Mouse (Mus musculus) heart, adult 9 months (tissue): ENCODE data around the gene Cap2.

Source experiments
- DNase-seq, 2 experiments: peaks; one replicate each; pipeline ENCODE4 v3.0.0; 2022; ENCODE audit warnings: low spot score in 2 of 2

The Cap2 gene

GRCm38 (mm10) chr13:46565913-46566312 lies 64.3 kb downstream of the Cap2 start:
- no peak for DNase-seq

GRCm38 (mm10) chr13:46569469-46569868 lies 67.8 kb downstream of the Cap2 start:
- no peak for DNase-seq

DNA sequence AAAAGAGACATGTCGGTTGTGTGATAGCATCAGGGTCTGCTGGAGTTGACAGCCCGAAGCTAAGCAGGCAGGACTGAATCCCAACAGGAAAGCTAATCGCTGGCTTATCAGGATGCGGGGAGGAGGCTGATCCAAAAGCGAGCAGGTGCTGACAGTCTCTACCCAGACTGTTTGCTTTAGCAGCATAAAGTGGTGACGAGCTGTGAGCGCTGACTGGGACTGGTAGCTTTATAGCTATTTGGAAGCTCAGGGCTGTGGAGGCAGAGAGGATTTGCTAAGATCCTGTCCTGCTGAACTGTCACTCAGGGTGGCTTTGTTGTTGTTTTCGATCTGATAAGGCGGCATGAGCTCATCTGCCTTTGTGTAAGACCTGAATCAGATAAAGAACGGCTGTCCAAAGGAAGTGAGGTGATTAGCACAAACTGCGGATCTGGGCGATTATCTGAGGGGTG lies 69.5 kb downstream of the Cap2 start:
- peak; percentile 27 to 35 for DNase-seq

DNA sequence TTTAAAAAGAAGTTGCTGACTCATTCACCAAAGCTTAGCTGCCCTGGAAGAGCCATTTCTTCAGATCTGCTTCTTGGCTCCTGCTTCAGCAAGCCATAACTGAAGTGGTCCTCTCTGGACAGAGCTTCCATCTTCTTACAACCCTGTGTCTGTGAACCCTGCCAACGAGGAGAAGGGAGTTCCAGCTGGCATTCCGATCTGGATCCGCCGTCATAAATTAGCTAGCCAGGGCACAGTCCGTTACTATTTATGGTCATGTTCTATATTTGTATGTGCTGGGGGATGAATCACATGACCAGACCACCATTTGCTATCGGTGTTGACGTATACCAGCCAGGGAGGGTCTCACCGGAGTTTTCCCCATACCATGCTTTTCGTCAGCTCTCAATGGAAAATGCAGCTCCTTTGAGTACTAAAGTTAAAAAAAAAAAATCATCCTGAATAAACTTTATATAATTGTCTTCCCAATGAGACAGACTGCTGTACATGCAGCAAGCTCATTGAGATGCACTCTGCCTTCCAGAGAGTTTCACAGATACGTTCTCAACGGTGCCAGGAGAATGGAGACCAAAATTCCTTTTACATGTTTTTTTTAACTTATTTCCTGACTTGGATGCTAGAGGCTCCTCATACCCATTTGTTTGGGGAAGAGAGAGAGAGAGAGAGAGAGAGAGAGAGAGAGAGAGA lies 70.5 kb downstream of the Cap2 start:
- DNase-seq: peak; percentile 83 to 84

GRCm38 (mm10) chr13:46572648-46573163 lies 71.1 kb downstream of the Cap2 start:
- no peak for DNase-seq

DNA sequence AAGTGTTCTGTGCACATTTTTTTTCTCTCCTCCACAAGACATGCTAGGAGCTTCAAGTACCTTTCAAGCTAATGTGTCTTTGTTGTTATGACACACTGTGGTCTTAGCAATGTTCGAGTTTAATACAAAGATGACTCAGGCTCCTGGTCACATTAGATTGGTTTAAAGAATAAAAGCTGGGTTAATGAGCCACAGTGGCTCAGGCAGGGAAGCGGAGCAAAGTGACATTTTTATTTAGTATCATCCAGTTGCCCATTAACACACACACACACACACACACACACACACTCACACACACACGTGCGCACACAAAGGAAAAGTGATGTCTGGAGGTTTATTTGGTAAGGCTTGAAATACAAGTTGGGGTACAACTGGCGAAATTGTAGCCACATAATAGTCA lies 72.6 kb downstream of the Cap2 start:
- no peak for DNase-seq

GRCm38 (mm10) chr13:46574707-46575106 lies 73.1 kb downstream of the Cap2 start:
- no peak for DNase-seq

DNA sequence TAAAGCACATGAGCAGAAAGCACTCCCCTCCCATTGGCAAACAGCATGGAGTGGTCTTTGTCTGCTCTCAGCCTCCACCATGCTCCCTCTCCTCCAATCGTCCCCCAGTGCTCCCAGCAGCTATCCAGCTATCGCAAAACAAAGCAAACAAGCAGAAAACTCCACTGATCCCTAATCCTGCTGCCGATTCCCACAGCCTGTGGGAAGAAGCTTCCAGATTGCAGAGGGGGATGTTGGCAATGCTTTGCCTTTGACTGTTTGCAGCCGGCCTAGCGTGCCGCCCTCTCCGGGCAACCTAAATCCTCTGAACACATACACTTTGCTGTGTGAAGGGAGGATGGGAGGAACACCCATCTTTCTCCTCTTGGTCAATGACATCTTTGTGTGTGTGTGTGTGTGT lies 83.2 kb downstream of the Cap2 start:
- DNase-seq: no peak

GRCm38 (mm10) chr13:46587717-46588289 lies 86.2 kb downstream of the Cap2 start:
- DNase-seq: no peak

DNA sequence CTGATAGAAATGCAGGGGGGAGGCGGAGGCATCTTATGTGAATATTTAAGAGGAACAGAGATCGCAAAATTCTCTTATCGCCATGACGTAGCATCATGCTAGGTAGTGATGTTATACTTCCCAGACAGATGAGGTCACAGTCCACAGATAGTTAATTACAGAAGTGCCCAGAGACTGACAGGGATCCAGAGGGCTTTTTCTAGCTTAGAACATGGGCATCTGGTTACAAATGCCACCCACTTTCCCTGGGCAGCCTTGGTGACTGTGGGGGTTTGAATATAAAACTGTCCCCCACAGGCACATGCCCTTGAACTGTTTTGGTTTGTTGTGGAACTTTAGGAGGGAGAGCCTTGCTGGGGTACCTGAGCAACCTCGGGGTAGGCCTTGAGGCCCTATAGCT lies 87.0 kb downstream of the Cap2 start:
- DNase-seq: no peak

DNA sequence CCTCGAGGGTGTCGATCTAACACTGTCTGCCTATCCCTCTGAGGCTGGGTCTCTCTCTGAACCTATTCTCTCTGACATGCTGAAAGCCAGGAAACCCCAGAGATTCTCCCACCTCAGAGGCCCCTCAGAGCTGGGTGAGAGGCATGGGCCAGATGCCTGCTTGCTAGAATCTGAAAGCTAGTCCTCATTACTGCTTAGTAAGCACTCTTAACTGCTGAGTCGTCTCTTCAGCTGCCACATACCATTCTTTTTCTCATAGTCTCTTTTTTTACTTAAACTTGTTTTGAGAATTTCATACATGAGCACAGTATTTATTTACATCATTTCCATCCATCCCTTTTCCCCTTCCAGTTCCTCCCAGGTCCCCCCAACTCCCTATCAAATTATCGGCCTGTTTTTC lies 89.2 kb downstream of the Cap2 start:
- no peak for DNase-seq

DNA sequence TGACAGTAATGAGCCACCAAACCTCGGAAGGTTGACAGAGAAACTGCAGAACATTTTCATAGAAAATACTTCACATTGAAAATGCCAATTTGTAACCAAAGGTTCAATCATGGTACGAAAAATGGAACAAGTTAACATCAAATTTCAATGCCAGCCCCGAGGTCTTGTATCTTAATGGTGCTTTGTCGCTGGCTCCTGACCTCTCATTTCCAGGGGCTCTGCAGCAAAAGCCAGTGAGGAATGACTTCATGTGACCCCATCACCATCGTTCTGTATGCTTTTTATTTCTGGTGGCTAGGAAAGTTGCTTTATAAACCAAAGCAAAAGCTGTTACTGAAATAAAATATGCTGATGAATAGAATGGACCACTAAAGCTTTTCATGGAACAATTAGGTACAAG lies 99.0 kb downstream of the Cap2 start:
- no peak for DNase-seq

GRCm38 (mm10) chr13:46601386-46601785 lies 99.7 kb downstream of the Cap2 start:
- DNase-seq: no peak

DNA sequence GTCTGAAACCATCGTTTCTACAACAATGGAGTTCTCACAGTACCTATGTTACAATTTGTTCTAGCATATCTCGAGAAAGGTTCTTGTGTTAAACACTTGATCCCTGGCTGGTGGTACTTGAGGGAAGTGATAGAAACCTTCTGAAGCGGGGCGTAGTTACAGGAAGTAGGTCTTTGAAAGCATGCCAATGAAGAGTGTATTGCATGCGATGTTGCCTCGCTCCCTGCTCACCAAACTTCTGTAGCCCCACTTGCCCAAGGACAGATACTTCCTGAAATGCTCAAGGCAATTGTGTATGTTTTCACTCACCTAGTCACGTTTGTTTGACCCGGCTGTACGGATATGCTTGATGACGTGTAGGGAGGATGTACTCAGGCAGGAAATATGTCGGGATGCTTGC lies 101.0 kb downstream of the Cap2 start:
- no peak for DNase-seq

DNA sequence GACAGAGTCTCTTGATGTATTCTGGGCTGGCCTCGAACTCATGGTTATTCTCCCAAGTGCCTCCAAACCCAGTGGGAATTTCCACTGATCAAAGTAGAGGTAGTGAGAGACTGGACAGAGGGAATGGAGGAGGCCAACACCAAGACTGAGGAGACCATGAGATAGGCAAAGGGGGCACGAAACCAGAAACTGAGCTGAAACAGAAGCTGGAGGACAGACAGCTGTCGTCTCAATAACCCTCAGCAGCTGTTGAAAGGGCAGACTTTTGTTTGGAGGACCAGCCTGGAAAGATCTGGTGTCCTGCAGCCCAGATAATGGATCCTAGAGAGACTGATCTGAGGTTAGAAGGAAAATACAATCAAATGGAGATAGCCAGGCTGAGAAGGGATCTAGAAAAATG lies 109.4 kb downstream of the Cap2 start:
- DNase-seq: no peak

DNA sequence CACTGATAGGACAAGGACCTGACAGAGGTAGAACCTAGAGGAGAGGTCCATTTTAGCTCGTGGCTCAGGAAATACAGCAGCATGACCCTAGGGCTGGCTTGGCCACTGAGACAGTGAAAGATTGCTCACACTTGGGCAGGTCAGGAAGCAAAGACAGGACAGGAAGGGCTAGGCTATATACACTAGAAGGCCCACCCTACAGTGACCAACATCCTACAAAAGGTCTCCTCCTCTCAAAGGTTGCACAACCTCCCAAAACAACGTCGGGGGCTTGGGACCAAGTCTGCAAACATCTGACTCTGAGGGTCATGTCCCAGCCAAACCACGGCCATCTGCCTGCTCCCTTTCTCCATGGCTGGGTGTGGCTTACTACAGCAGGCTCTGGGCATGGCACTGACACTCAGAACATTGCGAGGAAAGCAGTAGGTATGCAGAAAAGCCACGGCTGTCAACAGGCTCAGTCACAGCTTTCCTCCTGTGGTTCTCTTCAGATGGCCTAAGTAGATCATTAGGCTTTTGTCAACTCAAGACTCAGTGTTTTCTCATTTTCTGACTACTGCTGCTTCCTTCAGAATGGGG lies 112.1 kb downstream of the Cap2 start:
- DNase-seq: no peak

GRCm38 (mm10) chr13:46616673-46617362 lies 115.2 kb downstream of the Cap2 start:
- DNase-seq: no peak

- peak in 1 of 2 experiments; percentile 12 for DNase-seq
Measured at GRCm38 (mm10) chr13:46619633-46620032, 118.0 kb downstream of the Cap2 start.

GRCm38 (mm10) chr13:46620964-46621757 lies 119.5 kb downstream of the Cap2 start:
- DNase-seq: no peak

- DNase-seq: no peak
Measured at GRCm38 (mm10) chr13:46626608-46627007, 125.0 kb downstream of the Cap2 start.

GRCm38 (mm10) chr13:46627841-46628240 lies 126.2 kb downstream of the Cap2 start:
- DNase-seq: peak; percentile 18 to 23

DNA sequence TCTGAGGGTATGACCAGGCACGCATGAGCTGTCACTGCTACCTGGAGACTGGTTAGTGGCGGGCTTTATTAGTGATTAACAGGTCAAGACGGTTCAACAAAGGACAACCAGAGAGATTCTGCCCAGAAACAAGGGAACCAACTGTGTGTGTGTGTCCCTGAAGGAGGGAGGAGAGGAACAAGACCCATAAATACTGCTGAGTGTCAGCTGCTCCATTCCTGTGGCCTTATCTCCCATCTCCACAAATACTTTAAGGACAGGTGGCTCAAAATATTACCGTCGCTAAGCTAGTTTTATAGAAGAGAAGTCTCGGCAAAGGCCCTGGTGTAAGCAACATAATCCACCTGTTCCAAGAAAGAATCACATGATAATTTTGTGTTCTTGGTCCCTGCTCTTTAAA lies 127.7 kb downstream of the Cap2 start:
- DNase-seq: no peak
